Mouse (Mus musculus) megakaryocyte, embryonic 14.5 days (primary cell): ENCODE results near the gene Gm20605.

Experiments used
- FLI1 ChIP-seq: IDR thresholded peaks from 2 replicates; pipeline ENCODE4 v1.6.1; 2012; ENCODE audit warnings: low read length, inconsistent platforms, mixed read lengths
- GATA1 ChIP-seq: IDR thresholded peaks from 3 replicates; pipeline ENCODE4 v1.6.1; 2012; ENCODE audit warnings: mixed read lengths, low read length, inconsistent platforms, borderline replicate concordance

GRCm38 (mm10) chr5:137677859-137678258 lies 48.9 kb downstream of the Gm20605 start:
- TF ChIP-seq GATA1 (no peak), FLI1 (no peak)
